Mouse (Mus musculus) gastrocnemius, postnatal 4 days (tissue): ENCODE measurements around the gene Erich2. TPM values are rescaled to one million over a fixed set of nuclear protein-coding genes. Genes with fewer than 3 reads are reported as not detected.
A peak's percentile ranks its signal among the peaks of the same experiment; 100 is the strongest.

Source experiments
- DNase-seq, 2 experiments: peaks; one replicate each; pipeline ENCODE4 v3.0.0; 2021 to 2022; ENCODE audit warnings: low spot score in 2 of 2, mixed read lengths in 2 of 2
- total RNA-seq, 2 experiments: library from RNA; stranded (reverse); gene quantifications; 2 replicates each; pipeline ENCODE4 v1.2.3; 2021

The Erich2 gene
- total RNA-seq, 2 experiments from 2014 or later = not detected

- DNase-seq = no peak
Measured at GRCm38 (mm10) chr2:70562011-70562491, 53.4 kb downstream of the Erich2 start.

- no peak for DNase-seq
Measured at GRCm38 (mm10) chr2:70562611-70562980, 54.0 kb downstream of the Erich2 start.

- no peak for DNase-seq
Measured at GRCm38 (mm10) chr2:70562981-70563671, 54.5 kb downstream of the Erich2 start.

GRCm38 (mm10) chr2:70563721-70564645 lies 55.4 kb downstream of the Erich2 start:
- no peak for DNase-seq

GRCm38 (mm10) chr2:70564646-70565315 lies 56.2 kb downstream of the Erich2 start:
- no peak for DNase-seq

GRCm38 (mm10) chr2:70565651-70566602 lies 57.3 kb downstream of the Erich2 start:
- no peak for DNase-seq

- DNase-seq = no peak
Measured at GRCm38 (mm10) chr2:70566603-70566981, 58.0 kb downstream of the Erich2 start.

GRCm38 (mm10) chr2:70567071-70567681 lies 58.6 kb downstream of the Erich2 start:
- peak in 1 of 2 experiments; percentile 35 for DNase-seq

GRCm38 (mm10) chr2:70567682-70568077 lies 59.1 kb downstream of the Erich2 start:
- no peak for DNase-seq

GRCm38 (mm10) chr2:70568198-70568941 lies 59.8 kb downstream of the Erich2 start:
- DNase-seq = no peak

GRCm38 (mm10) chr2:70571698-70572097 lies 63.1 kb downstream of the Erich2 start:
- DNase-seq = no peak

GRCm38 (mm10) chr2:70572251-70572650 lies 63.6 kb downstream of the Erich2 start:
- no peak for DNase-seq

GRCm38 (mm10) chr2:70573544-70574210 lies 65.1 kb downstream of the Erich2 start:
- no peak for DNase-seq

- no peak for DNase-seq
Measured at GRCm38 (mm10) chr2:70588200-70588599, 79.6 kb downstream of the Erich2 start.

Other genes starting within 250 kb of the Erich2 start
- under 1 TPM; 0.29 to 0.44 TPM for gene Sp5, start 33.9 kb upstream of the Erich2 start, total RNA-seq
- under 1 TPM; 0.23 to 0.29 TPM for gene Gad1, start 44.3 kb downstream of the Erich2 start, total RNA-seq
- 10 to 100 TPM; 82.2 to 88.1 TPM for gene Gorasp2, start 152.8 kb downstream of the Erich2 start, total RNA-seq
- gene Gm26558, start 153.3 kb downstream of the Erich2 start, total RNA-seq = not detected